18 mouse cellular contexts compared by ENCODE assay signal in the genomic region with DNA sequence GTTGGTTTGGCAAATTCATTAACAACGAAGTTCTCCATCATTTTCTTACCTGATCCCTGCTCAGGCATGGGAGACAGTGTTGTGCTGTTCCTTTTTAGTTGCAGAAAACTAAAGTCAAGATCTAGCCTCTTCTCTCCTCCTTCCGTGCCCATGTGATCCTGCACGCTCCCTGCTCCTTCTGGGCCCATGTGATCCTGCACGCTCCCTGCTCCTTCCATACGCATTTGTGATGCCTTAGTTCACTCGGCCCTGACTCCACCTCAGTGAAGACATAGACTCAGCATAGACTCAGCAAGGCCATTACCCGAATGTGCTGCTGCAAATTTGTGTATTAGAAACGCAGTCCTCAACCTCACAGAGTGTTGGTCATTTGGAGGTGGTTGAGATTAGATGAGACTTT.
"Had no signal": no experiment of that assay in that cellular context is flagged by ENCODE, and none has a peak within 500 bp of the region (broad histone marks: within the 10 kb centered on the region; RNA-seq: fewer than 3 reads in every experiment).

No protein-coding gene starts in this region.

- H3K4me2 ChIP-seq: limb, embryonic 13.5 days; liver, embryonic 12.5 days; liver, embryonic 15.5 days; neural tube, embryonic 12.5 days; neural tube, embryonic 15.5 days; stomach, embryonic 15.5 days had no signal

- H3K9ac ChIP-seq: limb, embryonic 13.5 days; liver, embryonic 12.5 days; liver, embryonic 15.5 days; neural tube, embryonic 12.5 days; neural tube, embryonic 15.5 days; stomach, embryonic 15.5 days had no signal

- H3K36me3 ChIP-seq: limb, embryonic 10.5 days; limb, embryonic 13.5 days; liver, embryonic 12.5 days; liver, embryonic 15.5 days; midbrain, embryonic 10.5 days; neural tube, embryonic 12.5 days; neural tube, embryonic 15.5 days; stomach, embryonic 15.5 days had no signal

- H3K9me3 ChIP-seq: limb, embryonic 10.5 days; limb, embryonic 13.5 days; liver, embryonic 12.5 days; liver, embryonic 15.5 days; megakaryocyte, embryonic 14.5 days; midbrain, embryonic 10.5 days; neural tube, embryonic 12.5 days; neural tube, embryonic 15.5 days; stomach, embryonic 15.5 days had no signal

- ATAC-seq: intestine, postnatal 0 days; liver, embryonic 12.5 days had no signal

- H3K27ac ChIP-seq: kidney, postnatal 0 days; layer of hippocampus, adult 2 months; limb, embryonic 10.5 days; limb, embryonic 13.5 days; liver, embryonic 12.5 days; liver, embryonic 15.5 days; midbrain, embryonic 10.5 days; neural tube, embryonic 12.5 days; neural tube, embryonic 15.5 days; stomach, embryonic 15.5 days had no signal

- H3K27me3 ChIP-seq: limb, embryonic 13.5 days; liver, embryonic 12.5 days; liver, embryonic 15.5 days; neural tube, embryonic 12.5 days; neural tube, embryonic 15.5 days; stomach, embryonic 15.5 days had no signal

- DNase-seq: kidney, postnatal 25 days; layer of hippocampus, adult 9-11 months; liver; lung, postnatal 36 days; midbrain, embryonic 14.5 days; thymus, postnatal 25 days had no signal

- H3K4me3 ChIP-seq: layer of hippocampus, adult 2 months; limb, embryonic 10.5 days; limb, embryonic 13.5 days; liver, embryonic 12.5 days; liver, embryonic 15.5 days; megakaryocyte, embryonic 14.5 days; midbrain, embryonic 10.5 days; neural tube, embryonic 12.5 days; neural tube, embryonic 15.5 days; stomach, embryonic 15.5 days had no signal

- H3K4me1 ChIP-seq: liver, embryonic 15.5 days; neural tube, embryonic 12.5 days; neural tube, embryonic 15.5 days; stomach, embryonic 15.5 days had no signal
